Mouse (Mus musculus) limb, embryonic 10.5 days (tissue): Measurements from ENCODE around the gene Ankrd6. TPM values are rescaled to one million over a fixed set of nuclear protein-coding genes. Genes with fewer than 3 reads are reported as not detected.

Experiments used
- DNase-seq: peaks from one replicate; pipeline ENCODE4 v3.0.0-alpha.2; 2017; ENCODE audit warnings: low spot score
- H3K27ac ChIP-seq: fragments of 300-500 bp; sonication (generic); 2 replicates; pipeline ENCODE4 v1.5.1; 2016; ENCODE audit warnings: mild to moderate bottlenecking
- H3K27me3 ChIP-seq: fragments of 300-500 bp; sonication (generic); 2 replicates; pipeline ENCODE4 v1.6.1; 2016; ENCODE audit warnings: low read depth, mild to moderate bottlenecking; ENCODE audit not compliant: poor library complexity, severe bottlenecking
- H3K36me3 ChIP-seq: fragments of 300-500 bp; sonication (generic); 2 replicates; pipeline ENCODE4 v1.6.1; 2016; ENCODE audit warnings: mild to moderate bottlenecking, moderate library complexity
- H3K4me1 ChIP-seq: fragments of 300-500 bp; sonication (generic); 2 replicates; pipeline ENCODE4 v1.6.1; 2016
- H3K4me3 ChIP-seq: fragments of 300-500 bp; sonication (generic); 2 replicates; pipeline ENCODE4 v1.5.1; 2016; ENCODE audit warnings: mild to moderate bottlenecking, moderate library complexity
- H3K9me3 ChIP-seq: fragments of 300-500 bp; sonication (generic); replicated peaks from 2 replicates; pipeline ENCODE4 v1.6.1; 2016; ENCODE audit warnings: mild to moderate bottlenecking
- WGBS: fragments of 180-500 bp; shearing (Covaris S2); methylation state at CpG from one replicate; pipeline ENCODE4 v1.1.7; 2016; 5-methylcytosine and 5-hydroxymethylcytosine counted together
- polyA plus RNA-seq: library from polyadenylated mRNA; unstranded; fragments of >200 nt; fragmentation: Nextera tagmentation; extraction: Ambion mirVana; gene quantifications from 2 replicates; pipeline ENCODE4 v1.2.1, GENCODE M21; 2016

The Ankrd6 gene
- polyA plus RNA-seq, 1 experiment from 2014 or later = 8.4 TPM

DNA sequence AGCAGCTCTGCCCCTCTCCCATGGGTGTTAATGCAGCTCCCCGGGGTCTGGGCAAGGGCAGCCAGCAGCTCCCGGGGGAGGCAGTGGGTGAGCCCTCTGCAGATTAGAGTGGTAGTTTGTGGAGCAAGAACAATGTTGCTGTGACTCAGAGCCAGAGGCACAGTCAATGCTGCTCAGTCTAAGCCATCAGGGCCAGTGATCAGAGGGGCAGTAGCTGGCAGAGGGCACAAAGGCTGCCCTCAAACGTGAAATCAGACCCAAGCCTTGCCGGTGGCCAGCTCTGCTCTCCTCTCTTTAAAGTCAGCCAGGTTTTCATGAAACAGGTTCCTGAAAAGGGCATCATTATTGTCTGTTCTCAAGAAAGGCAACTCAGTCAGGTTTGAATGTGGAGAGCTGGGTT is 11.1 kb downstream of the Ankrd6 start:
- Histone ChIP-seq H3K27ac (peak overlapping the region; percentile 75), H3K9me3 (no peaks in the 10 kb centered on the region), H3K36me3 (no peaks in the 10 kb centered on the region), H3K4me1 (peaks cover 20% of the 10 kb centered on the region), H3K27me3 (no peaks in the 10 kb centered on the region), H3K4me3 (no peak overlapping the region)
- DNase-seq = no peak
- 43% methylated on average over 4 of the region's 4 CpGs for WGBS

DNA sequence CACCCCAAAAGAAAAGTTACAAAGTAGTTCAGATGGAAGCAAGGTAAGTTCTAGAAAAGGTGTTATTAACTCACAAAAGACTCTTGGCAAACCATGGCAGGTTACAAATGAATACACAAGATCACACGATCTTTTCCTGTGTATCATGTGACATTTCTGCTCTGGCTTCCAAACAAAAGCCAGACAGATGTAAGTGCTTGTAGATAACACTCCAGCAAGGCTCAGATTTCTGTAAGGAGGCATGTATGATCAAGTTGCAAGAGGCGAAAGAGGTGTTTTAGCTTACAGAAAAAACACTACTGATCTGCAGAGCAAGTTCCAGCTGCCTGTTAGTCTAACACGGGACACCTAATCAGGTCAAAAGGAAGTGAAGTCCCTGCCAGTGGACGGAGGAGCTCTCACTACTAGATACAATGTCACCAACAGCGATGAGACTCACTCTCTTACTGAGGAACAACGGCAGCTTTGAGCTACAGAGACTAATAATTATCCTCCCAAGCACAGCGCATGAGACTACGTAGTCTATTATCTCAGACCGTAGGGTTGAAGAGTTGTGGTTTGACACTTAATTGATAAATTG is 13.8 kb downstream of the Ankrd6 start:
- H3K4me1 ChIP-seq = peaks cover 26% of the 10 kb centered on the region
- 60% methylated on average over 9 of the region's 9 CpGs for WGBS
- no peaks in the 10 kb centered on the region for H3K36me3 ChIP-seq
- no peaks in the 10 kb centered on the region for H3K9me3 ChIP-seq
- H3K4me3 ChIP-seq = no peak overlapping the region
- H3K27ac ChIP-seq = peak overlapping the region; percentile 56; the same call in 1 of the 2 replicates
- DNase-seq = no peak
- no peaks in the 10 kb centered on the region for H3K27me3 ChIP-seq

DNA sequence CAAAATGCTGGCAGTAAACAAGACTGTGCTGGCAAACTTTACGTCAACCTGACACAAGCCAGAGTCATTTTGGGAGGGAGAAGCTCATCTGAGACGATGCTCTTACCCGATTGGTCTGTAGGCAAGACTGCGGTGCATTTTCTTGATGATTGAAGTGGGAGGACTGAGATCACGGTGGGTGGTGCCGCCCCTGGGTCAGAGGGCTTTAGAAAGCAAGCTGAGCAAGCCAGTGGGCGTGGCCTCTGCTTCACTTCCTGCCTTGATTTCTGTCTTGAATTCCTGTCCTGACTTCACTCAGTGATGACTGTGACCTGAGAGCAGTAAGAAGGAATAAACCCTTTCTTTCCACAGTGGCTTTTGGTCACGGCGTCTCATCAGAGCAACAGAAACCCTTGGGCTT is 18.6 kb downstream of the Ankrd6 start:
- no peaks in the 10 kb centered on the region for H3K36me3 ChIP-seq
- WGBS = 70% methylated on average over 9 of the region's 9 CpGs
- no peak overlapping the region for H3K27ac ChIP-seq
- no peaks in the 10 kb centered on the region for H3K27me3 ChIP-seq
- H3K9me3 ChIP-seq = no peaks in the 10 kb centered on the region
- no peak overlapping the region for H3K4me3 ChIP-seq
- no peak for DNase-seq
- peaks cover 12% of the 10 kb centered on the region; the same call in 1 of the 2 replicates for H3K4me1 ChIP-seq

DNA sequence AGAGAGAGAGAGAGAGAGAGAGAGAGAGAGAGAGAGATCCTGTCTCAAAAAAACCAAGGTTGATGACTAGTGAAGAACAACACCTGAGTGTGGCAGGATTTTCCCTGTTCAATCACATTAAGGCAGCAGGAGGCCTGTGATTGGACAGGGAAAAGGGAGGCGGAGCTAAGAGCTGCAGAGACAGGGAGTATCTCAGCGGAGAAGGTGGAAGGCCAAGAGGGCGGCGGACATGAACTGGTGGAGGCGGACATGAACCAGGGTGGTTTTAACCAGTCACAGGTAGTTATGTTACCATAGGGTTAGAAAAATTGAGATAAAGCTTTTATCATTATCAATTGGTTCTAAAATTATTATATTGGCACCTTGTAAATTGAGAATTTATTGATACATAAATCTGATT is 20.9 kb downstream of the Ankrd6 start:
- no peaks in the 10 kb centered on the region for H3K27me3 ChIP-seq
- H3K36me3 ChIP-seq = no peaks in the 10 kb centered on the region
- no peak for DNase-seq
- no peaks in the 10 kb centered on the region for H3K9me3 ChIP-seq
- H3K4me1 ChIP-seq = peaks cover 6% of the 10 kb centered on the region; the same call in 1 of the 2 replicates
- H3K27ac ChIP-seq = no peak overlapping the region
- 95% methylated on average over 5 of the region's 5 CpGs for WGBS
- H3K4me3 ChIP-seq = no peak overlapping the region

DNA sequence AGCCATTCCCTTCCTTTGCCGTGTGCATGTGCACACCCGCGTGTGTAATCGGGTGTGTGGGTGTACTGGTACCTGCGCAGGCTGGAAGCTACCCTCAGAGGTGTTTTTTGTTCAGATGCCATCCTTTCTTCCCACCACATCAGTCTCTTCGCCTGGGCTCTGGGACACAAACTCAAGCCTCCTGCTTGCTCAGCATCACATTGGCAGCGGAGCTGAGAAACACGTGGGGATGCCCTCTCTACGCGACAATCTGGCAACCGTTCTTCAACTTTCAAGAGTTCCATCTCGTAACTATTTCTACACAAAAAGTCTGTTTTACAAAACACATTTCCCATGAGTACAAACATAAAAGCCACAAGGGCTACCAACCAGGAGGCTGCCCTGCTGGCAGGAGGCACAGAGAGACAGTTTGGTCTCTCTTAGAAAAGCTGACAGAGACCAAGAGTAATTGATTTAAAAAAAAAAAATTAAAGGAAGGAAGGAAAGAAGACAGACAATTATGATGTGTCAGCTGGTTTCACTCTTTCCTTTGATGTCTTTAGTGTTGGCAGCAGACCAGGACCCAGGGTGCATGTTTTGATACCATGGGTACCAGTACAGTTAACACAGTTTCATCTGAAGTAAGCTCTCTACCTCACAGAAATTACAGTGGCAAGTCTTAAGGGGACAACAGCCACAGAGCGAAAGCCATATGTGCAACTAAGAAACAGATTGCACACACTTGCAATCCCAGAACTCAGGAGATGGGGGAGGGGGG is 21.8 kb downstream of the Ankrd6 start:
- Histone ChIP-seq H3K36me3 (no peaks in the 10 kb centered on the region), H3K4me3 (no peak overlapping the region), H3K9me3 (no peaks in the 10 kb centered on the region), H3K27ac (no peak overlapping the region), H3K27me3 (no peaks in the 10 kb centered on the region), H3K4me1 (peaks cover 6% of the 10 kb centered on the region)
- 98% methylated on average over 13 of the region's 13 CpGs for WGBS
- no peak for DNase-seq

DNA sequence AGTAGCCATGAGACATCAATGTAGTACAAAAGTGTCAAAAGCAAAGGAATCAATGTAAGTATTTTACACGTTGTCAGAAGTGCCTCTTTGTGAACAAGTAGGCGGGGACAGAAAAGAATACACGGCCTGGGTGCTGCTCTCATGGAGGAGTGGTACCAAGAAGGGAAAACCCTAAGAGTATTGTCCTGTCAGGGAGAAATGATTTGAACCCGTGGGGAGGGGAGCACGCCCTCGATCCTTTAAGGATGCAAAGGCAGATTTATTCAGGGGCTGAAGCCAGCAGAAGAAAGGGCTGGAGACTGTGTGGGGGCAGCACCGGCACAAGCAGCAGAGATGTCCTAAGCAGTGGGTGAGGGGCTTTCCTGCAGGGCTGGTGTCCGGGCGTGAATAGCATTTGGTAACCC is 26.7 kb downstream of the Ankrd6 start:
- H3K27me3 ChIP-seq = no peaks in the 10 kb centered on the region
- H3K4me3 ChIP-seq = no peak overlapping the region
- H3K4me1 ChIP-seq = peaks cover 6% of the 10 kb centered on the region; the same call in 1 of the 2 replicates
- 38% methylated on average over 9 of the region's 9 CpGs for WGBS
- H3K9me3 ChIP-seq = no peaks in the 10 kb centered on the region
- DNase-seq = no peak
- peak overlapping the region; percentile 44; the same call in 1 of the 2 replicates for H3K27ac ChIP-seq
- no peaks in the 10 kb centered on the region for H3K36me3 ChIP-seq

DNA sequence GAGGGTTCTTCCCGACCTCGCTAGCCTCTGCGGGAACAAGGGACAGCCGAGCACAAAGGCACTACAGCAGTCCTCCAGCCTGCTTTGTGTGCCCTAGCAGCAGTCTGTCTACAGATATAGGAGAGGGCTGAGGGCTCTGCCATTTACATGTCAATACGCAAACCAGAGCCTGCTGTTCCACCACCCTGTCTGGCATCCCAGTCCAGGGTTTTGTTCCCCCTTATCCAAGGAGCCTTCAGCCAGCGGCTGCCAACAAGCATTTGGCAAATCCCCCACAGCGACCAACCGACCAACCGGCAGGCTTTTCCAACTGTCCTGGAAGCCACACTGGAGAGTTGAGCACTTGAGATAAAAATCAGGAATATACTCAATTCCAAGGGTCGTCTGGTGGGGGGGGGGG is 27.2 kb downstream of the Ankrd6 start:
- Histone ChIP-seq H3K4me1 (peaks cover 6% of the 10 kb centered on the region; the same call in 1 of the 2 replicates), H3K4me3 (0 out of 2 replicates have a peak overlapping the region, but pooled peaks have one; percentile 17), H3K36me3 (no peaks in the 10 kb centered on the region), H3K27me3 (no peaks in the 10 kb centered on the region), H3K27ac (peak overlapping the region; percentile 44; the same call in 1 of the 2 replicates), H3K9me3 (no peaks in the 10 kb centered on the region)
- 12% methylated on average over 10 of the region's 10 CpGs for WGBS
- DNase-seq = peak; percentile 37

DNA sequence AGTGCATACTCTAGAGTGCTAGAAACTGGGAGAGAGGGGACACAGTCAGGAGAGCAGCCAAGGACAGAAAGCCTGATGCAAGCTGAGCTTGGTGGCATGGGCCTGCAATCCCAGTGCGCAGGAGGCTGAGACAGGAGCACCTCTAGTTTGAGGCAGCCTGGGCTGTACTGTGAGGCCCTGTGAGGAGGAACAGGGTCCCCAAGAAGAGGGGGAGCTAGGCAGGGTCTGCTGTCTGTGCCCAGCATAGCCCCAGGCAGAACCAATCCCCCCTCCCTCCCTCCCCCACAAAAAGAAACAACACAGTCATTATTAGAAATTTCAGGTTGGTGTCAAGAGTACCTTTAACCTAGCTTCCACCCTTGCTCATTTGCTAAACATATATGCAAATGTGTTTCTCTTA is 27.8 kb downstream of the Ankrd6 start:
- Histone ChIP-seq H3K4me3 (no peak overlapping the region), H3K27me3 (no peaks in the 10 kb centered on the region), H3K27ac (peak overlapping the region; percentile 25; the same call in 1 of the 2 replicates), H3K4me1 (peaks cover 6% of the 10 kb centered on the region; the same call in 1 of the 2 replicates), H3K9me3 (no peaks in the 10 kb centered on the region), H3K36me3 (no peaks in the 10 kb centered on the region)
- WGBS = 81% methylated on average over 1 of the region's 1 CpGs
- DNase-seq = no peak

DNA sequence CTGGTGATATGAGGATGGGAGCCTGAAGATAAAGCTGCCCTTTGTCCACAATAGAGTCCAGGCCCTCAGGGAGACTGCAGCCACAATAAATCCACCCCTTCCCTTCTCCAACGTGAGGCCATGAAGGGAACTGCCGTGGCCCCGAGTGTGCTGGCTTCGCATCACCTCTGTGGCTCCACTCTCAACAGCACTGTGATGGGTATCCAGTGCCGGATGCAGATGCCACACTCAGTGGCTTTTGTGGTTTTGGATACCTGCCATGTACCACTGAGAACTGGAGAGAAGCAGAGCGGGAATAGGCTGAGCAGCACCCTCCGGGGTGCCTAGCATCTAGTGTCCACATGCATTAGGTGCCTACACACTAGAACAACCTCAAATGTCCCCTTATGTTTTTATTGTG is 29.8 kb downstream of the Ankrd6 start:
- Histone ChIP-seq H3K27ac (no peak overlapping the region), H3K9me3 (no peaks in the 10 kb centered on the region), H3K36me3 (no peaks in the 10 kb centered on the region), H3K27me3 (no peaks in the 10 kb centered on the region), H3K4me1 (peaks cover 15% of the 10 kb centered on the region; the same call in 1 of the 2 replicates), H3K4me3 (no peak overlapping the region)
- 78% methylated on average over 7 of the region's 7 CpGs for whole genome bisulfite sequencing
- no peak for DNase-seq

DNA sequence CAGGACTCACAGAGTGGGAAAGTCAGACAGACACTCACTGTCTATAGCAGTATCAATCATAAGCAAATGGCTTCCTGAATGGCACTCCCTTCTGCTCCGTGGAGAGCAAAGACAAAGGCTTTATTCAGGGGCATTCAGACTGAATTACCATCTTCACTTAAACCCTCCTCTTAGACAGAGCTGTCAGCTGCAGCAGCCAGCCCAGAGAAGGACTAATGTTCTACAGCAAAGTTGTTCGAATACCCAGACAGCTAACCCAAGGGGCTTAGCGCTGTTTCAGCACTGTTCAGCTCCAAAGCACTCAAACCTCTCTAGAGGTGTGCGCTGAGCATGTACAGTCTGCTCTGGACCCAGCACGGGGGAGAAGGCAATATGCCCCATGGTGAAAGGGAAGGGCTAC is 32.1 kb downstream of the Ankrd6 start:
- Histone ChIP-seq H3K4me3 (no peak overlapping the region), H3K36me3 (no peaks in the 10 kb centered on the region), H3K27ac (no peak overlapping the region), H3K9me3 (no peaks in the 10 kb centered on the region), H3K27me3 (no peaks in the 10 kb centered on the region), H3K4me1 (peaks cover 13% of the 10 kb centered on the region; the same call in 1 of the 2 replicates)
- 81% methylated on average over 5 of the region's 5 CpGs for WGBS
- no peak for DNase-seq

DNA sequence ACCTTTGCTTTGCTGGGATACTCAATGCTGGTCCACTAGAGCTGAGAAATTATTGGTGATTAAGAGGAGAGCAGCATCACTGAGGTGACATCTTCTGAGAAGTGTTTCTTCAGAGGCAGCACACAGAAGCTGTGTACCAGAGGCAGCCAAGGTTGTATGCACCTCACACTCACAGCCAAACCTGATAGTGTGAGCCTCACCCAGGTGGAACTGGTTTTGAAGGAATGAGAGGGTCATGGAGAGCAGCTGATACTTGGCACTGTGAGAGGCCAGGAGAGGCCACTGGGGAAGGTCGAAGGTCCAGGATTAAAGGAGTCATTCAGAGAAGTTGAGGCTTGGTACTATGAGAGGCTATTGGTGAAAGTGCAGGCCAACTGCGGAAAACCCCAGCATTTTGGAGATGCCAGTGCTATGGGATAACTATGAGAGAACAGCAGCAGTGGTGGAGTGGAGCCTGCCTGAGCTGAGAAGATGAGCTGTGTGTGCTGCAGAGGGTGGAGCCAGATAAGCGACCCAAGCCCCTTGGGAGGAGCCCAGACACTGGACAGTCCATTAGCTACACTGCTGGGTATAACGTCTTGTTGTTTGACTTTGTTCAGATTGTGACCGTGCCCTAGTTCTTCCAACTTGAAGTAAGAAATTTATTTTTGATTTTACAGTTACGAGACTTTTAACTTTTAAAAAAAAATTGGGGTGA is 33.8 kb downstream of the Ankrd6 start:
- Histone ChIP-seq H3K27me3 (no peaks in the 10 kb centered on the region), H3K4me1 (peaks cover 8% of the 10 kb centered on the region; the same call in 1 of the 2 replicates), H3K36me3 (no peaks in the 10 kb centered on the region), H3K9me3 (no peaks in the 10 kb centered on the region), H3K4me3 (no peak overlapping the region), H3K27ac (no peak overlapping the region)
- DNase-seq = no peak
- WGBS = 65% methylated on average over 6 of the region's 6 CpGs

DNA sequence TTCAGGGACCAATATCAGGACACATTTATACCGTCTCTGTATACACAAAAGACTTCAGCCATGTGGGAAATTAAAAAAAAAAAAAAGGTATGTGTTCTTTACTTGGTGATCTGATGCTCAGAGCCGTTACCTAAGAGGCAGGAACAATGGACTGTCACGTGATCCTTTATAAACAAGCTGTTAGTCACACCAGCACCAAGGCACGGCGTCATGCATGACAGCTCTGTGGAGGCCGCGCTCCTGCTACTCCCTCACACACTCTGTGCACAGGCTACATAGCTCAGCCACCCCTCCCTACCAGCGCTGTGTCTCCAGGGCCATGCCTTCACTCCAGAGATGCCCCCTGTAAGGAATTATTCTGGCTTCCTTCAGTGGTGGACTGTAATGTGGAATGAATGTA is 34.7 kb downstream of the Ankrd6 start:
- Histone ChIP-seq H3K4me3 (no peak overlapping the region), H3K36me3 (no peaks in the 10 kb centered on the region), H3K4me1 (peaks cover 8% of the 10 kb centered on the region; the same call in 1 of the 2 replicates), H3K27ac (no peak overlapping the region), H3K9me3 (no peaks in the 10 kb centered on the region), H3K27me3 (no peaks in the 10 kb centered on the region)
- DNase-seq = no peak
- 71% methylated on average over 8 of the region's 8 CpGs for WGBS

DNA sequence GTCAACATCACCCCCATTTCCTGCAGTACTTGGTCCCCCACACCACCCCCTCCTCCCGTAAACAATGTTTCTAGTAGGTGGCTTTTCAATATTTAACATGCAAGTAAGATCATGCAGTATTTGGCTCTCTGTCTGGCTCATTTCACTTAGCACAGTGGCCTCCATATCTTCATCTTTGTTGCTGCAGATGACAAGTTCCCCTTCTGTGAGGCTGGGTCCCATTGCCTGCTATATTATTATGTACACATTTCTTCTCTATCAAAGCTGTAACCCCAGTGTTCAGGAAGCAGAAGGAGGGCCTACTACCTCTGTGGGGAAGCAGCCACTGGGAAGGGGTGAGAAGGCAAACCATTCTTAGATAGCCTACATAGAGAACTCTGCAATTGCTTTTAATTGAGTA is 40.6 kb downstream of the Ankrd6 start:
- 91% methylated on average over 1 of the region's 1 CpGs for WGBS
- H3K36me3 ChIP-seq = no peaks in the 10 kb centered on the region
- H3K4me3 ChIP-seq = no peak overlapping the region
- no peaks in the 10 kb centered on the region for H3K9me3 ChIP-seq
- no peak for DNase-seq
- no peaks in the 10 kb centered on the region for H3K27me3 ChIP-seq
- no peak overlapping the region for H3K27ac ChIP-seq
- H3K4me1 ChIP-seq = no peaks in the 10 kb centered on the region
